Mouse (Mus musculus) myocyte (in vitro differentiated cells): ENCODE measurements around the gene Ak1. TPM values are rescaled to one million over a fixed set of nuclear protein-coding genes. Genes with fewer than 3 reads are reported as not detected.

Experiments used
- H3K27me3 ChIP-seq: one replicate; pipeline ENCODE4 v1.6.1; 2011; ENCODE audit not compliant: control insufficient read depth, insufficient read depth, insufficient read length
- H3K36me3 ChIP-seq: one replicate; pipeline ENCODE4 v1.6.1; 2011; ENCODE audit not compliant: control insufficient read depth, insufficient read depth
- H3K4me2 ChIP-seq: one replicate; pipeline ENCODE4 v1.6.1; 2011; ENCODE audit warnings: low read depth, control low read depth
- H3K4me3 ChIP-seq: one replicate; pipeline ENCODE4 v1.5.1; 2011; ENCODE audit warnings: mild to moderate bottlenecking, control low read depth, moderate library complexity
- H3K79me2 ChIP-seq: one replicate; pipeline ENCODE4 v1.6.1; 2011; ENCODE audit not compliant: control insufficient read depth, insufficient read depth
- H3ac ChIP-seq: one replicate; pipeline ENCODE4 v1.6.1; 2011; ENCODE audit not compliant: control insufficient read depth, insufficient read length
- CEBPB ChIP-seq: IDR thresholded peaks from 2 replicates; pipeline ENCODE4 v1.6.1; 2011; ENCODE audit warnings: mild to moderate bottlenecking, moderate library complexity; ENCODE audit not compliant: poor library complexity, insufficient read depth, severe bottlenecking
- MAX ChIP-seq: IDR thresholded peaks from one replicate; pipeline ENCODE4 v1.6.1; 2011; ENCODE audit warnings: low read depth, mild to moderate bottlenecking, control low read depth
- MYOD1 ChIP-seq, 3 experiments: IDR thresholded peaks; one replicate each; pipeline ENCODE4 v1.6.1; 2011; ENCODE audit warnings: control low read depth in 2 of 3, low read depth in 2 of 3, mild to moderate bottlenecking in 2 of 3, moderate library complexity in 1 of 3; ENCODE audit not compliant: insufficient read length in 2 of 3, control insufficient read depth in 1 of 3
- MYOG ChIP-seq, 3 experiments: IDR thresholded peaks; one replicate each; pipeline ENCODE4 v1.6.1; 2011; ENCODE audit warnings: control low read depth in 2 of 3, low read depth in 2 of 3, mild to moderate bottlenecking in 2 of 3; ENCODE audit not compliant: insufficient read length in 2 of 3, control insufficient read depth in 1 of 3, insufficient read depth in 1 of 3
- POLR2A ChIP-seq: IDR thresholded peaks from one replicate; pipeline ENCODE4 v1.6.1; 2011; ENCODE audit warnings: low read depth, mild to moderate bottlenecking, control low read depth, moderate library complexity; ENCODE audit not compliant: insufficient read length
- POLR2AphosphoS2 ChIP-seq: IDR thresholded peaks from one replicate; pipeline ENCODE4 v1.6.1; 2011; ENCODE audit warnings: low read depth, control low read depth; ENCODE audit not compliant: insufficient read length
- REST ChIP-seq: IDR thresholded peaks from one replicate; pipeline ENCODE4 v1.6.1; 2011; ENCODE audit warnings: mild to moderate bottlenecking, control low read depth, moderate library complexity; ENCODE audit not compliant: insufficient read depth, insufficient read length
- SRF ChIP-seq: IDR thresholded peaks from one replicate; pipeline ENCODE4 v1.6.1; 2011; ENCODE audit warnings: low read depth; ENCODE audit not compliant: control insufficient read depth, insufficient read length
- TCF12 ChIP-seq: IDR thresholded peaks from one replicate; pipeline ENCODE4 v1.6.1; 2011; ENCODE audit warnings: mild to moderate bottlenecking, control low read depth; ENCODE audit not compliant: poor library complexity, insufficient read depth, severe bottlenecking
- TCF3 ChIP-seq: IDR thresholded peaks from one replicate; pipeline ENCODE4 v1.6.1; 2011; ENCODE audit warnings: low read depth, control low read depth; ENCODE audit not compliant: insufficient read length
- USF1 ChIP-seq: IDR thresholded peaks from one replicate; pipeline ENCODE4 v1.6.1; 2011; ENCODE audit warnings: low read depth, mild to moderate bottlenecking, control low read depth, moderate library complexity
- polyA plus RNA-seq: library from polyadenylated mRNA; unstranded; fragments of >200 nt; fragmentation: generic; extraction: Trizol; gene quantifications from one replicate; pipeline ENCODE4 v1.2.1, GENCODE M21; 2012; ENCODE audit warnings: missing spikeins

The Ak1 gene
- polyA plus RNA-seq, 1 experiment, result 265 TPM

- Histone ChIP-seq H3K4me2 (no peak overlapping the region), H3K4me3 (no peak overlapping the region), H3K79me2 (no peaks in the 10 kb centered on the region), H3ac (no peak overlapping the region), H3K27me3 (no peaks in the 10 kb centered on the region), H3K36me3 (no peaks in the 10 kb centered on the region)
- TF ChIP-seq TCF12, result no peak
Measured at GRCm38 (mm10) chr2:32677683-32678082, 56.1 kb downstream of the Ak1 start.

- no peaks in the 10 kb centered on the region for H3K79me2 ChIP-seq
- H3K4me2 ChIP-seq, result peak overlapping the region; percentile 75
- no peaks in the 10 kb centered on the region for H3K27me3 ChIP-seq
- TF ChIP-seq MYOD1 (IDR thresholded peaks at IDR 0.05; ENCODE audit: control insufficient read depth in 1 of 3, insufficient read length in 2 of 3, low read depth in 2 of 3) (peak in 2 of 3 experiments; percentile 41 to 70), POLR2AphosphoS2 (peak; percentile 15), MAX (no peak), POLR2A (peak; percentile 74), MYOG (IDR thresholded peaks at IDR 0.05; ENCODE audit: control insufficient read depth in 1 of 3, insufficient read depth in 1 of 3, insufficient read length in 2 of 3, low read depth in 2 of 3) (peak in 2 of 3 experiments; percentile 38 to 66)
- H3K36me3 ChIP-seq, result no peaks in the 10 kb centered on the region
- no peak overlapping the region for H3K4me3 ChIP-seq
- no peak overlapping the region for H3ac ChIP-seq
Measured at GRCm38 (mm10) chr2:32680051-32680451, 58.5 kb downstream of the Ak1 start.

- H3ac ChIP-seq, result no peak overlapping the region
- peaks cover under 1% of the 10 kb centered on the region for H3K36me3 ChIP-seq
- no peaks in the 10 kb centered on the region for H3K79me2 ChIP-seq
- no peak overlapping the region for H3K4me3 ChIP-seq
- TF ChIP-seq TCF12 (no peak), REST (no peak), MYOG (IDR thresholded peaks at IDR 0.05; ENCODE audit: control insufficient read depth in 1 of 3, insufficient read depth in 1 of 3, insufficient read length in 2 of 3, low read depth in 2 of 3) (peak in 1 of 3 experiments; percentile 3)
- no peaks in the 10 kb centered on the region for H3K27me3 ChIP-seq
- H3K4me2 ChIP-seq, result peak overlapping the region; percentile 75
Measured at GRCm38 (mm10) chr2:32680961-32681650, 59.5 kb downstream of the Ak1 start.

- no peak overlapping the region for H3ac ChIP-seq
- H3K4me3 ChIP-seq, result no peak overlapping the region
- TF ChIP-seq MYOD1 (IDR thresholded peaks at IDR 0.05; ENCODE audit: control insufficient read depth in 1 of 3, insufficient read length in 2 of 3, low read depth in 2 of 3) (no peak), TCF3 (no peak), REST (no peak), MYOG (IDR thresholded peaks at IDR 0.05; ENCODE audit: control insufficient read depth in 1 of 3, insufficient read depth in 1 of 3, insufficient read length in 2 of 3, low read depth in 2 of 3) (peak in 1 of 3 experiments; percentile 0)
- H3K27me3 ChIP-seq, result no peaks in the 10 kb centered on the region
- peaks cover 4% of the 10 kb centered on the region for H3K36me3 ChIP-seq
- H3K4me2 ChIP-seq, result no peak overlapping the region
- no peaks in the 10 kb centered on the region for H3K79me2 ChIP-seq
Measured at GRCm38 (mm10) chr2:32681754-32682153, 60.2 kb downstream of the Ak1 start.

GRCm38 (mm10) chr2:32682721-32683417 is 61.3 kb downstream of the Ak1 start:
- no peak overlapping the region for H3K4me3 ChIP-seq

GRCm38 (mm10) chr2:32683701-32684100 is 62.1 kb downstream of the Ak1 start:
- H3K36me3 ChIP-seq, result peaks cover 4% of the 10 kb centered on the region
- H3K79me2 ChIP-seq, result no peaks in the 10 kb centered on the region
- no peaks in the 10 kb centered on the region for H3K27me3 ChIP-seq
- H3K4me2 ChIP-seq, result no peak overlapping the region
- no peak overlapping the region for H3K4me3 ChIP-seq
- no peak overlapping the region for H3ac ChIP-seq
- TF ChIP-seq CEBPB, result no peak
- TF ChIP-seq USF1, result no peak

More at GRCm38 (mm10) chr2:32682721-32683417, 61.3 kb downstream of the Ak1 start:
- Histone ChIP-seq H3K4me2 (no peak overlapping the region), H3K27me3 (no peaks in the 10 kb centered on the region), H3K79me2 (no peaks in the 10 kb centered on the region), H3K36me3 (peaks cover 4% of the 10 kb centered on the region), H3ac (no peak overlapping the region)
- TF ChIP-seq USF1 (no peak), CEBPB (no peak), MYOD1 (IDR thresholded peaks at IDR 0.05; ENCODE audit: control insufficient read depth in 1 of 3, insufficient read length in 2 of 3, low read depth in 2 of 3) (no peak), POLR2AphosphoS2 (no peak), POLR2A (no peak), MYOG (IDR thresholded peaks at IDR 0.05; ENCODE audit: control insufficient read depth in 1 of 3, insufficient read depth in 1 of 3, insufficient read length in 2 of 3, low read depth in 2 of 3) (no peak), SRF (no peak), MAX (no peak), TCF3 (no peak), TCF12 (no peak)
